Mouse (Mus musculus) thymus, adult 2 months (tissue): ENCODE measurements around the gene Gjb5. TPM values are rescaled to one million over a fixed set of nuclear protein-coding genes. Genes with fewer than 3 reads are reported as not detected.

Experiments used
- DNase-seq: peaks from one replicate; pipeline ENCODE4 v3.0.0; 2021
- H3K27ac ChIP-seq: fragments of 200-500 bp; 2 replicates; pipeline ENCODE4 v1.5.1; 2012; ENCODE audit warnings: low read length, control low read depth; ENCODE audit not compliant: control insufficient read depth, insufficient read depth
- H3K27me3 ChIP-seq: fragments of 200-500 bp; 2 replicates; pipeline ENCODE4 v1.6.1; 2012; ENCODE audit warnings: mild to moderate bottlenecking, low read length, moderate library complexity, mixed read lengths; ENCODE audit not compliant: control insufficient read depth, insufficient read depth
- H3K36me3 ChIP-seq: fragments of 200-500 bp; 2 replicates; pipeline ENCODE4 v1.6.1; 2012; ENCODE audit warnings: mild to moderate bottlenecking, low read length, moderate library complexity; ENCODE audit not compliant: control insufficient read depth, insufficient read depth
- H3K4me1 ChIP-seq: fragments of 200-500 bp; replicated peaks from 2 replicates; pipeline ENCODE4 v1.6.1; 2012; ENCODE audit warnings: low read length; ENCODE audit not compliant: control insufficient read depth, insufficient read depth
- H3K4me3 ChIP-seq: fragments of 200-500 bp; 2 replicates; pipeline ENCODE4 v1.5.1; 2012; ENCODE audit warnings: mild to moderate bottlenecking, low read length, control low read depth, moderate library complexity; ENCODE audit not compliant: control insufficient read depth, insufficient read depth
- CTCF ChIP-seq: fragments of 200-500 bp; IDR thresholded peaks from 2 replicates; pipeline ENCODE4 v1.5.1; 2012; ENCODE audit warnings: mild to moderate bottlenecking, control low read depth, low read length, moderate library complexity, borderline replicate concordance; ENCODE audit not compliant: control insufficient read depth, poor library complexity, insufficient read depth; ENCODE audit errors: extremely low read depth
- POLR2A ChIP-seq: fragments of 200-500 bp; IDR thresholded peaks from 2 replicates; pipeline ENCODE4 v1.6.1; 2012; ENCODE audit warnings: mild to moderate bottlenecking, low read length, control low read depth, moderate library complexity; ENCODE audit not compliant: control insufficient read depth, poor library complexity, insufficient read depth; ENCODE audit errors: extremely low read depth
- WGBS: fragments of 180-500 bp; shearing (Covaris S2); methylation state at CpG from one replicate; pipeline ENCODE4 v1.1.7; 2018; 5-methylcytosine and 5-hydroxymethylcytosine counted together
- polyA plus RNA-seq: library from polyadenylated mRNA; depleted of rRNA; stranded (reverse); fragments of >200 nt; gene quantifications from 2 replicates; pipeline ENCODE4 v1.2.3, GENCODE M21; 2012; rRNA removed

The Gjb5 gene
- polyA plus RNA-seq, result 0.27 and 0.78 TPM in 2 replicates

DNA sequence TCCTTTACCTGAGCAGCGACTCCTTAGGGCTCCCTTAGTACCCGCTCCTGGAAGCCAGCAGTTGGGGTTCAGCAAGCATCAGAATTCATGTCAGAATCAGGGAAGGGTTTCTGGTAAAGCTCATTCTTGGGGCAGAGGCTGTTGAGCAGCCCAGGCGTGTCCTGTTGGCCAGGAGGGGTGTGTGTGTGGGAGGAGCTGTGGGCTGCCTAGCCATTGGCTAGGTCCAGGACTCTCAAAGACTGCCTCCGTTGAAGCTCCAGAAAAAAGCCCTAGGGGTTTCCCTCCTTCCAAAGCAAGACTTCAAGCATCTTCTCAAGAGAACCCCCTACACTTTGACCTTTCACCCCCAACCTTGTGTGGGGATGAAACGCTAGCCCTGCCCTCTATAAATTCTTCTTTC is at the start of gene Gjb5:
Gene Gjb5, minus strand, starts transcription at position 164 of the 400 bp plus-strand sequence.
- H3K27ac ChIP-seq, result no peak within 1 kb of the TSS
- no peaks in the 10 kb centered on the region for H3K36me3 ChIP-seq
- no peak for DNase-seq
- H3K4me1 ChIP-seq, result no peaks in the 10 kb centered on the region
- no peaks in the 10 kb centered on the region for H3K27me3 ChIP-seq
- TF ChIP-seq POLR2A, result no peak
- no peak for TF ChIP-seq CTCF
- WGBS, result 82% methylated on average over 5 of the region's 5 CpGs
- H3K4me3 ChIP-seq, result no peak within 1 kb of the TSS

DNA sequence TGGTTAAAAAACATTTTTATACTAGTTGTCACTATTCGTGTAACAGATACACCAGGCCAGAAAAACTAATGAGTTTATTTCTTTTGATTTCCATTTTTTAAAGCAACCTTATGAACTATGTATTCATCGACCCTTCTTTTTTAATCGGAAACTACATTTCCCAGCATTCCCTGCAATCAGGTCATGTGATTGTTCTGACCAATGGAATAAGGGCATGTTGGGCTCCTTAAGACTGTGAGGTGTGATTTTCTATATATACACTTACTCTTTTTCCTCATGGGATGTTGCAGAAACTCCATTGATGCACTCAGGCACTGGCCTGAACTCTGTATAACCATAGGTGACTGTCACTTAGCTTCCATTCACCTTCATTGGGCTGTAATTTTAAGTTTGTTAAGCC is 44.6 kb upstream of the Gjb5 start:
- DNase-seq, result no peak
- TF ChIP-seq CTCF, result no peak
- no peak for TF ChIP-seq POLR2A
- H3K36me3 ChIP-seq, result no peaks in the 10 kb centered on the region
- H3K4me3 ChIP-seq, result no peak overlapping the region
- WGBS, result 85% methylated on average over 3 of the region's 3 CpGs
- no peak overlapping the region for H3K27ac ChIP-seq
- H3K27me3 ChIP-seq, result no peaks in the 10 kb centered on the region
- H3K4me1 ChIP-seq, result peaks cover 22% of the 10 kb centered on the region

DNA sequence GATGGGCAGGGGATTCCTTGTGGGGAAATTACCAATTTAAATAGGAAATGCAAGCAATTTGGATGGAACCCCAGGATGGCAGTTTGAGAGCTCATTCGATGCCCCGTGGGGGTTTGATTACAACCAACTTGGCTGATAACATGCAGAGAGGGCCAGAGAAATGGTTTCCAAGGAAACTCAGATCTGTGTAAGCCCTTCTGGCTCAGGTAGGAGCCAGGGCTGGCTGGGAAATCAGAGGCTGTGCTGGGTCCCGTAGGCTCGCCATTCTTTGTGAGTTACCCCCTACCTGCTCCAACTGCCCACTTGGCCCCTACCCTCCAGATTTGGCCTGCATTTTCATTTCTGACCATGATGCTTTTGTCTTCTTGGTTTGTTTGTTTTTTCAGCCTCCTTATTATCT is 44.2 kb upstream of the Gjb5 start:
- TF ChIP-seq POLR2A (no peak), CTCF (no peak)

DNA sequence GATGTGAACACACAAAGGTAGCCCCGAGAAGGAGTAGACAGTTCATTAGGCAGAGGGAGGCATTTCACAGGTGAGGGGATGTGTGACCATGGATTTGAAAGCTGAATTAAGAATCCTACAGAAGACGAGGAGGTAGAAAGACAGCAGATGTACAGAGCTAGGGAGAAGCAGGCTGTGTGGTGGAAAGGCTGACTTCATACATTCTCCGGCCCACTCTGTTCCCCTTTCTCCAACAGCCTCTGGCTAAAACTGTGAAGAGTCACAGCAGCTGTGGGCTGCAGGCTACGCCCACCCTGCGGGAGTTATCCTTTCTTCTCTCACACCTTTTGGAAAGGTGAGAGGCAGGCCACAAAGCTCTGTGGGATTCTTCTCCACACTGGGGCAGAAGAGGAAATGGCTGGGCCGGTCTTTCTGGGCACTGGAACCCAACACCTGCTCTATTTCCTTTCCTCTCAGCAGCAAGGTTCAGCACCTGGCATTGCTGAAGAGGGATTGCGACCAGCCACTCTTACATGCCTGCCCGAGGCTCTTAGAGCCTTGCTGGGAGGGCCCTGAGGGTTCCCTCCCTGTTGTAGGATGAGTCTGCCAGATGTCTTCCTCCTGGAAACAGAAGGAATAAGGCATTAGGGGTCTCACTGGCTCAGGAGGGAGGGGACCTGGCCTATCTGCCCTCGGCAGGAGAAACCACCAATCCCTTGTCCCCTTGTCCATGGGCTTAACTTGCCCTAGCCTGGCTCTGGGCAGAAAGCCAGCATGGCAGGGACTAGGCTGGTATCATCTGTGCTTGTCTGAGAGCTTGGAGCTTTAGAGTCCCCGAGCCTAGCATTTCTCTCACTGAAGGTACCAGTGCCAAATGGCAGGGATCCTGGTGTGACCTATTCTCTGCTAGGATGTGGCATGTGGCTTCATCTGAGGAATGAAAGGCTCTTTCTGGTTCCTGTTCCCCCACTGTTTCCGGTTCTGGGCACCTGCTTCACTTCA is 42.5 kb upstream of the Gjb5 start:
- WGBS, result 38% methylated on average over 11 of the region's 11 CpGs
- H3K4me3 ChIP-seq, result no peak overlapping the region
- no peaks in the 10 kb centered on the region for H3K36me3 ChIP-seq
- H3K4me1 ChIP-seq, result peaks cover 32% of the 10 kb centered on the region
- H3K27ac ChIP-seq, result peak overlapping the region; percentile 77
- no peak for TF ChIP-seq CTCF
- no peak for TF ChIP-seq POLR2A
- DNase-seq, result peak; percentile 9
- no peaks in the 10 kb centered on the region for H3K27me3 ChIP-seq

More for the DNA sequence above, 44.2 kb upstream of the Gjb5 start:
- H3K4me1 ChIP-seq, result peaks cover 26% of the 10 kb centered on the region
- H3K27me3 ChIP-seq, result no peaks in the 10 kb centered on the region
- H3K4me3 ChIP-seq, result no peak overlapping the region
- H3K36me3 ChIP-seq, result no peaks in the 10 kb centered on the region
- H3K27ac ChIP-seq, result no peak overlapping the region
- WGBS, result 91% methylated on average over 4 of the region's 4 CpGs
- no peak for DNase-seq

DNA sequence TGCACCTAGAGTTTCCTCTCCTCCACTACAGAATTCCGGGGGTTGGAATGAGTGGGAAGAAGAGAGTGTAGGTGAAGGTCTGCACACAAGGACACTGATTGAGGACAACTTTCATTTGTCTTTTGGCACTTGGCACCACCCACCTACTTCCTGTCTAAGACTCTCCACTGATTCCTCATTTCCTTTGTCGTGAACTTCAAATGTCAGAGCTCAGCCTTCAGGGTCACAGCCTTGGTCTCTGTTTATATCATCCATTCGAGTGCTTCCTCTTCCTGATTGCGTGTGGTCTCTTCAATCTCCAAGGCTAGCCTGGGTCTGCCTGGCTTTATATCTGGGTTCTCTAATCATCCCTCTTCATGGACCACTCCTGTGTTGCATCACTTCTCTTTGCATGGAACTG is 37.6 kb upstream of the Gjb5 start:
- 30% methylated on average over 4 of the region's 4 CpGs for WGBS
- Histone ChIP-seq H3K4me3 (no peak overlapping the region), H3K27me3 (no peaks in the 10 kb centered on the region), H3K27ac (no peak overlapping the region), H3K36me3 (no peaks in the 10 kb centered on the region), H3K4me1 (peaks cover 25% of the 10 kb centered on the region)
- no peak for DNase-seq
- TF ChIP-seq POLR2A, result no peak
- no peak for TF ChIP-seq CTCF

DNA sequence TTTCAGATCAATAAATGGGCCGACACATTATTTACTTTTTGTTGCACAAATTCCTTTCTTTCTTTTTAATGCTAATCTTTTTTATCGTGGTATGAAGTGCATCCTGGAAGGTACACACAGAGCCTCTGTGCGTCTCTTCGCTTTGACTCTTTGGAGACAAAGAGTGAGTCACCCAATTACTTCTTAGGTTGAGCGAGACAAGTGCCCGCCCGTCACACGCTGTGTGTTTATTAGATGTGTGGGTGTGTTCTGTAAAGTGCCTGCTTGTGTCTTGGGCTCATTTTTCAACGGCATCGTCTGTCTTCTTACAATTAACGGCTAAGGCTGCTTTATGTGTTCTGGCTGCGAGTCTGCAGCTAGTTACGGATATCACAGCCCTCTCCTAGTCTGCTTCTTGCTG is 31.7 kb upstream of the Gjb5 start:
- Histone ChIP-seq H3K4me3 (no peak overlapping the region), H3K27me3 (no peaks in the 10 kb centered on the region), H3K27ac (no peak overlapping the region), H3K36me3 (no peaks in the 10 kb centered on the region), H3K4me1 (no peaks in the 10 kb centered on the region; the same call in 1 of the 2 replicates)
- WGBS, result 76% methylated on average over 13 of the region's 13 CpGs
- no peak for DNase-seq
- TF ChIP-seq POLR2A (no peak), CTCF (no peak)
